ENCODE assay signal across 8 mouse cellular contexts in genomic region chr3:93361933-93362574, GRCm38 (mm10). TPM values are rescaled to one million over a fixed set of nuclear protein-coding genes. Genes with fewer than 3 reads are reported as not detected.
A peak's percentile ranks its signal among the peaks of the same experiment; 100 is the strongest.
DNase-seq lines count a peak whose midpoint lies in the region; ATAC-seq lines count a peak whose summit lies in the region.
"Had no signal": no experiment of that assay in that cellular context is flagged by ENCODE, and none has a peak within 500 bp of the region (broad histone marks: within the 10 kb centered on the region; RNA-seq: fewer than 3 reads in every experiment).

No protein-coding gene starts in this region.

- no peaks in the 10 kb centered on the region for H3K36me3 ChIP-seq in limb, embryonic 15.5 days
- H3K36me3 ChIP-seq in neural tube, embryonic 14.5 days (ENCODE audit: control insufficient read depth, insufficient read depth, low read length) = no peaks in the 10 kb centered on the region

- H3K4me1 ChIP-seq in limb, embryonic 15.5 days = no peaks in the 10 kb centered on the region
- no peaks in the 10 kb centered on the region for H3K4me1 ChIP-seq in neural tube, embryonic 14.5 days (ENCODE audit: control insufficient read depth, insufficient read depth, low read length)
- H3K4me1 ChIP-seq: megakaryocyte, embryonic 14.5 days had no signal

- no peaks in the 10 kb centered on the region for H3K9me3 ChIP-seq in limb, embryonic 15.5 days
- no peaks in the 10 kb centered on the region for H3K9me3 ChIP-seq in neural tube, embryonic 14.5 days (ENCODE audit: control insufficient read depth, low read length)
- H3K9me3 ChIP-seq: megakaryocyte, embryonic 14.5 days had no signal

- WGBS in limb, embryonic 15.5 days = 8% methylated on average over 10 of the region's 10 CpGs
- 12% methylated on average over 10 of the region's 10 CpGs for WGBS in neural tube, embryonic 14.5 days

- peak; percentile 16 for DNase-seq in ovary, postnatal 14 days (ENCODE audit: low spot score)
- no peak for DNase-seq in ovary, postnatal 36 days (ENCODE audit: low spot score)
- DNase-seq in brain, adult 2 months (ENCODE audit: low read depth, low spot score) = peak; percentile 67
- DNase-seq in forelimb bud, embryonic 11.5 days (ENCODE audit: low read depth, low spot score) = peak; percentile 67
- DNase-seq in cerebellum, adult 11 months = no peak

- ATAC-seq in limb, embryonic 15.5 days (ENCODE audit: insufficient number of reproducible peaks, low FRiP score, low TSS enrichment, low read depth) = no peak
- peak; percentile 93 for ATAC-seq in neural tube, embryonic 14.5 days (ENCODE audit: low read depth)

- no peak overlapping the region for H3K9ac ChIP-seq in limb, embryonic 15.5 days
- H3K9ac ChIP-seq in neural tube, embryonic 14.5 days (replicated peaks; ENCODE audit: low read depth, low read length) = 0 out of 2 replicates have a peak overlapping the region, but pooled peaks have one; percentile 17

- H3K4me3 ChIP-seq in limb, embryonic 15.5 days = no peak overlapping the region
- H3K4me3 ChIP-seq in neural tube, embryonic 14.5 days (ENCODE audit: low read depth, low read length) = no peak overlapping the region
- H3K4me3 ChIP-seq: megakaryocyte, embryonic 14.5 days had no signal

- H3K4me2 ChIP-seq in limb, embryonic 15.5 days = peak overlapping the region; percentile 10; the same call in 1 of the 2 replicates
- H3K4me2 ChIP-seq in neural tube, embryonic 14.5 days (ENCODE audit: low read depth, low read length) = peak overlapping the region; percentile 30; the same call in 1 of the 2 replicates

- H3K27me3 ChIP-seq in limb, embryonic 15.5 days = no peaks in the 10 kb centered on the region; the same call in 1 of the 2 replicates
- H3K27me3 ChIP-seq in neural tube, embryonic 14.5 days (ENCODE audit: control insufficient read depth, insufficient read depth, low read length) = no peaks in the 10 kb centered on the region

- 0 out of 2 replicates have a peak overlapping the region, but pooled peaks have one; percentile 22 for H3K27ac ChIP-seq in limb, embryonic 15.5 days
- no peak overlapping the region for H3K27ac ChIP-seq in neural tube, embryonic 14.5 days (ENCODE audit: low read depth, low read length)

RNA-seq across cellular contexts. Expression of gene Rptn, which starts 31.4 kb away (rescaled TPM):
- 0.05 and 0.16 TPM in 2 replicates for polyA plus RNA-seq in limb, embryonic 15.5 days (2015; fragmentation: Nextera tagmentation; extraction: Ambion mirVana)
- not detected in 2 replicates for polyA plus RNA-seq in neural tube, embryonic 14.5 days (2014; fragmentation: Nextera tagmentation; extraction: Ambion mirVana)

RNA-seq across cellular contexts. Expression of gene Hrnr, which starts 42.5 kb away (rescaled TPM):
- 44.2 and 51.3 TPM in 2 replicates for polyA plus RNA-seq in limb, embryonic 15.5 days (2015; fragmentation: Nextera tagmentation; extraction: Ambion mirVana)
- polyA plus RNA-seq in neural tube, embryonic 14.5 days (2014; fragmentation: Nextera tagmentation; extraction: Ambion mirVana) = not detected in 2 replicates

Comparison
In these comparisons a context has a peak if more than half of its experiments do, and no peak if none do; other contexts are left out.
1. DNase-seq: peak in ovary, postnatal 14 days (single experiment), brain, adult 2 months (single experiment) and forelimb bud, embryonic 11.5 days (single experiment); none in ovary, postnatal 36 days (single experiment) and cerebellum, adult 11 months (single experiment).
2. RNA of gene Hrnr, which starts 42.5 kb away (polyA plus RNA-seq): 44.2 to 51.3 TPM in limb, embryonic 15.5 days; not detected in neural tube, embryonic 14.5 days; every median in the first group is over 10 times any median in the second.